ENCODE assay signal across 8 mouse cellular contexts in the genomic region with DNA sequence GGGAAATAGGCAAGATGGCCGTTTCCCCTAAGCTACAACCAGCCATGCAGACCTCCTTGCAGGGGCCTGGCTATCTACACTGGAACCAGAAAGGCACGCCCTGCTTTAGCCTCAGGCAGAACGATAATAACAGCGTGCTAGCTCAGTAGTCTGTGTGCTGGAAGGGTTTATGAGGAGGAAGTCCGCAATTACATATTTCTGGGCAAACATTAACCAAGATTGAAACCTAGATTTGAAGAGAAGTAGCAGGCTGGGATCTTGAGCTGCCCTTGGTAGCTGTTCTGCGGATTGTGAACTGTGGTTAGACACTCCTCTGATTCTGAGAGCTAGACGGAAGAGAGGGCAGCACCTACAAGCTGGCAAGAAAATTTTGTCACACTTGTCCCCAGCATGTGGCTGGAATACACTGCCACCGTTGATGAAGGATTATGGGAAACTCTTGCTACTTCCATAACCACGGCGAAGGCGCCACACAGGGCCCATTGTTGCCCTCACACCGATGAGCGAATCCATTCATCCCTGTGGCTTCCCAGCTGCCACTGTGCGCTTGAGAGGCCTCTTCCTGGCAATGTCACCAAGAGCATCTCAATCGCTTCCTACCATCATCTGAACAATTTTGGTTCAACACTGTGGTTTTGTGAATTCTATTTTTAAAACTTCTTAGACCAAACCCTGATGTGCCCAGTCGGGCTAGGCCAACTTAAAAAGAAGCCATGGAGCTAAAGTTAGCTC. TPM values are rescaled to one million over a fixed set of nuclear protein-coding genes. Genes with fewer than 3 reads are reported as not detected.
DNase-seq lines count a peak whose midpoint lies in the region; ATAC-seq and TF ChIP-seq lines count a peak whose summit lies in the region.

No protein-coding gene starts in this region.

- H3K4me2 ChIP-seq in heart, embryonic 16.5 days (ENCODE audit: low read depth, low read length), result no peak overlapping the region
- H3K4me2 ChIP-seq in kidney, postnatal 0 days (ENCODE audit: low read length), result no peak overlapping the region
- no peak overlapping the region for H3K4me2 ChIP-seq in midbrain, embryonic 11.5 days

- H3K27me3 ChIP-seq in heart, embryonic 16.5 days (ENCODE audit: control insufficient read depth, insufficient read depth, low read length), result no peaks in the 10 kb centered on the region
- no peaks in the 10 kb centered on the region for H3K27me3 ChIP-seq in kidney, postnatal 0 days (ENCODE audit: insufficient read depth, low read length)
- no peaks in the 10 kb centered on the region for H3K27me3 ChIP-seq in midbrain, embryonic 11.5 days (ENCODE audit: control insufficient read depth, insufficient read depth, low read length)

- intact Hi-C loops in gastrocnemius, postnatal 36 days (cut with DNase I), result no loop called here

- WGBS in heart, embryonic 16.5 days, result 72% methylated on average over 16 of the region's 16 CpGs
- 78% methylated on average over 16 of the region's 16 CpGs for WGBS in kidney, postnatal 0 days
- WGBS in macrophage (ENCODE audit: missing documents), result 25% methylated on average over 16 of the region's 16 CpGs
- 89% methylated on average over 16 of the region's 16 CpGs for WGBS in midbrain, embryonic 11.5 days

- no peak overlapping the region for H3K9ac ChIP-seq in heart, embryonic 16.5 days (ENCODE audit: low read length)
- no peak overlapping the region for H3K9ac ChIP-seq in kidney, postnatal 0 days (ENCODE audit: low read depth, low read length)
- H3K9ac ChIP-seq in midbrain, embryonic 11.5 days (ENCODE audit: low read length), result no peak overlapping the region

- no peaks in the 10 kb centered on the region for H3K9me3 ChIP-seq in heart, embryonic 16.5 days (replicated peaks; ENCODE audit: control insufficient read depth, low read length)
- H3K9me3 ChIP-seq in kidney, postnatal 0 days (replicated peaks; ENCODE audit: low read length), result no peaks in the 10 kb centered on the region
- H3K9me3 ChIP-seq in midbrain, embryonic 11.5 days (ENCODE audit: control insufficient read depth, low read length), result no peaks in the 10 kb centered on the region

- H3K4me3 ChIP-seq in heart, embryonic 16.5 days (ENCODE audit: low read length), result no peak overlapping the region
- H3K4me3 ChIP-seq in kidney, postnatal 0 days (replicated peaks; ENCODE audit: low read depth, low read length), result no peak overlapping the region
- no peak overlapping the region for H3K4me3 ChIP-seq in macrophage (ENCODE audit: inconsistent target)
- no peak overlapping the region for H3K4me3 ChIP-seq in midbrain, embryonic 11.5 days (ENCODE audit: low read depth, low read length)

- TF ChIP-seq CTCF in kidney, postnatal 0 days (IDR thresholded peaks at IDR 0.05; ENCODE audit: low read depth), result no peak

- ATAC-seq in heart, embryonic 16.5 days (replicated peaks; ENCODE audit: extremely low read depth, insufficient read depth, low FRiP score), result no peak
- peak; percentile 89; the same call in 1 of the 2 replicates for ATAC-seq in kidney, postnatal 0 days (replicated peaks; ENCODE audit: low FRiP score, low read depth)
- no peak for ATAC-seq in midbrain, embryonic 11.5 days (ENCODE audit: low FRiP score)

- no peaks in the 10 kb centered on the region for H3K79me2 ChIP-seq in macrophage (ENCODE audit: inconsistent target)

- DNase-seq in heart, adult 9 months (ENCODE audit: low spot score in 2 of 2), result no peak
- peak; percentile 4 for DNase-seq in c-Kit-negative CD71-positive TER-119-positive erythroid progenitor cells, embryonic 14.5 days (ENCODE audit: low read depth, low spot score)
- DNase-seq in kidney, postnatal 0 days (ENCODE audit: low spot score), result no peak
- DNase-seq in urinary bladder, adult 18-20 months (ENCODE audit: low spot score in 2 of 2), result no peak
- no peak for DNase-seq in gastrocnemius, postnatal 36 days
- no peak for DNase-seq in midbrain, embryonic 11.5 days (ENCODE audit: low spot score, missing footprints)

- H3K27ac ChIP-seq in heart, embryonic 16.5 days (ENCODE audit: low read length), result peak overlapping the region; percentile 39
- H3K27ac ChIP-seq in kidney, postnatal 0 days, result peak overlapping the region; percentile 51
- peak overlapping the region; percentile 39 for H3K27ac ChIP-seq in macrophage
- H3K27ac ChIP-seq in midbrain, embryonic 11.5 days (ENCODE audit: low read depth, low read length), result no peak overlapping the region

- 0 out of 2 replicates have a peak, but pooled peaks cover 2% of the 10 kb centered on the region for H3K4me1 ChIP-seq in heart, embryonic 16.5 days (ENCODE audit: control insufficient read depth, insufficient read depth, low read length)
- H3K4me1 ChIP-seq in kidney, postnatal 0 days (replicated peaks; ENCODE audit: insufficient read depth, low read length), result no peaks in the 10 kb centered on the region
- H3K4me1 ChIP-seq in midbrain, embryonic 11.5 days (ENCODE audit: control insufficient read depth, insufficient read depth, low read length), result no peaks in the 10 kb centered on the region

- H3K36me3 ChIP-seq in heart, embryonic 16.5 days (ENCODE audit: control insufficient read depth, insufficient read depth), result no peaks in the 10 kb centered on the region
- no peaks in the 10 kb centered on the region for H3K36me3 ChIP-seq in kidney, postnatal 0 days (ENCODE audit: insufficient read depth, low read length)
- no peaks in the 10 kb centered on the region for H3K36me3 ChIP-seq in macrophage (ENCODE audit: inconsistent target)
- no peaks in the 10 kb centered on the region for H3K36me3 ChIP-seq in midbrain, embryonic 11.5 days (ENCODE audit: control insufficient read depth, insufficient read depth, low read length)

RNA-seq across cellular contexts. Expression of a gene that starts 23.9 kb away (rescaled TPM):
- polyA plus RNA-seq in heart, embryonic 16.5 days (2015; fragmentation: Nextera tagmentation; extraction: Ambion mirVana), result 3.1 and 4.0 TPM in 2 replicates
- polyA plus RNA-seq in kidney, postnatal 0 days (2015; fragmentation: Nextera tagmentation; extraction: Ambion mirVana), result 11.4 and 14.4 TPM in 2 replicates
- total RNA-seq in macrophage (2018; cell fraction: chromatin; rRNA removed), result not detected
- total RNA-seq in macrophage (2018; cell fraction: cytosol; rRNA removed), result 1 to 10 TPM in 19 of 26 experiments, under 1 TPM in 7; 0.49 to 3.8 (median 1.4) TPM
- under 1 TPM in 3 of 26 experiments, not detected in 23; 0.29 to 0.68 (median 0.46) TPM for total RNA-seq in macrophage (2018; cell fraction: nucleus; rRNA removed)
- polyA plus RNA-seq in macrophage (2018), result 1.6 to 20.3 TPM (median 2.5 TPM) in 3 replicates
- total RNA-seq in gastrocnemius, postnatal 36 days (2021), result not detected
- polyA plus RNA-seq in midbrain, embryonic 11.5 days (2014; fragmentation: Nextera tagmentation; extraction: Ambion mirVana), result 1.9 and 3.7 TPM in 2 replicates
